19 mouse cellular contexts compared by ENCODE assay signal in the genomic region with DNA sequence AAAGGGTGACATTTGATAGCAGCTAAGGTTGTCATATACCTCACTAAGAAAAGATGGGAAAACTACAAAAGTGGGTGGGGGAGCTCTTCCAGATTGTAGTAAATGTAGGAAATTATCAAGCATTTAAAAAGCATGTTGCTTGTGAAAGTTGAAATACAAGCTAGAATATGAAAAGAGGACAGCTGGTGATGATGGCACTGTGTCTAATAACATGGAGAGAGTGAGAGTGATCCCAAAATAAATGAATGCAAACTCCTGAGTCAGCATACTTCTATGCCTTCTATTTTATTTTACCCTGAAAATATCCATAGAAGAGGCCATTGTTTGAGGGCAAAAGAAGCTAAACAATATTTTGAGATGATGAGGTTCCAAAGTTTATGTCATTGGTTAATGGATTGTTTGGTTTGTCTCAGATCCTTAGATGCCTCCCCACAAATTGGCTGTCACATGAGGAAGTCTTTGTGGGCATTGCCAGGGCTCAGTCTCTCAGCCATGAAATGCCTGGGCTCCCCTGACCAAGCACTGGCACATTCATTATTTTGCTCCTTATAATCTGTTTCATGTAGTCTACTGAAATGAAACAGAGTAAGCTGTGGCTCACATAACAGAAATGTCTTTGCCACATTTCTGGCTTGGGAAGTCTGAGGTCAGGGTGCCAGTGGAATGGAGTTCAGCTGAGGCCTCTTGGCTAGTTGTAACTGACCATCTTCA.
DNase-seq lines count a peak whose midpoint lies in the region; ATAC-seq lines count a peak whose summit lies in the region.
"Had no signal": no experiment of that assay in that cellular context is flagged by ENCODE, and none has a peak within 500 bp of the region (broad histone marks: within the 10 kb centered on the region; RNA-seq: fewer than 3 reads in every experiment).

No protein-coding gene starts in this region.

- H3K9ac ChIP-seq in midbrain, embryonic 16.5 days (ENCODE audit: low read depth, low read length): no peak overlapping the region
- H3K9ac ChIP-seq: forebrain, embryonic 13.5 days; hindbrain, embryonic 12.5 days; hindbrain, embryonic 15.5 days had no signal

- no peak overlapping the region for H3K4me3 ChIP-seq in midbrain, embryonic 16.5 days (ENCODE audit: low read depth, low read length)
- H3K4me3 ChIP-seq: forebrain, embryonic 10.5 days; forebrain, embryonic 13.5 days; gastrocnemius, adult 2 months; hindbrain, embryonic 12.5 days; hindbrain, embryonic 15.5 days had no signal

- peak; percentile 12 to 16 for DNase-seq in cerebellum, postnatal 10 days
- no peak for DNase-seq in frontal cortex, postnatal 36 days (ENCODE audit: low spot score in 2 of 2)
- peak; percentile 52 for DNase-seq in Muller cell, postnatal 12 days (ENCODE audit: inconsistent ontology term)
- peak; percentile 43 for DNase-seq in brain, adult 2 months (ENCODE audit: low read depth, low spot score)
- DNase-seq: adrenal gland, adult 8-10 months; cerebellum, adult 18-20 months; cerebellum, adult 9-10 months; gastrocnemius, adult 2 months; gastrocnemius, postnatal 14 days; heart, adult 11 months had no signal

- H3K27me3 ChIP-seq in midbrain, embryonic 16.5 days (ENCODE audit: control insufficient read depth, insufficient read depth, low read depth, low read length): no peaks in the 10 kb centered on the region
- H3K27me3 ChIP-seq: forebrain, embryonic 13.5 days; hindbrain, embryonic 12.5 days; hindbrain, embryonic 15.5 days had no signal

- H3K9me3 ChIP-seq in midbrain, embryonic 16.5 days (replicated peaks; ENCODE audit: control insufficient read depth, low read length, poor library complexity, severe bottlenecking): no peaks in the 10 kb centered on the region
- H3K9me3 ChIP-seq: forebrain, embryonic 10.5 days; forebrain, embryonic 13.5 days; hindbrain, embryonic 12.5 days; hindbrain, embryonic 15.5 days had no signal

- H3K27ac ChIP-seq in midbrain, embryonic 16.5 days (ENCODE audit: low read length): no peak overlapping the region
- H3K27ac ChIP-seq: forebrain, embryonic 10.5 days; forebrain, embryonic 13.5 days; gastrocnemius, adult 2 months; hindbrain, embryonic 12.5 days; hindbrain, embryonic 15.5 days had no signal

- no peak for ATAC-seq in cerebellum, adult (ENCODE audit: insufficient number of reproducible peaks, low FRiP score, low TSS enrichment)
- peak; percentile 52; the same call in 1 of the 2 replicates for ATAC-seq in frontal cortex, adult (ENCODE audit: low TSS enrichment)
- no peak for ATAC-seq in midbrain, embryonic 16.5 days
- ATAC-seq: forebrain, embryonic 13.5 days; intestine, postnatal 0 days had no signal

- H3K4me1 ChIP-seq in midbrain, embryonic 16.5 days (ENCODE audit: control insufficient read depth, insufficient read depth, low read length): no peaks in the 10 kb centered on the region
- H3K4me1 ChIP-seq: forebrain, embryonic 10.5 days; forebrain, embryonic 13.5 days; hindbrain, embryonic 12.5 days; hindbrain, embryonic 15.5 days had no signal

- H3K36me3 ChIP-seq in midbrain, embryonic 16.5 days (ENCODE audit: control insufficient read depth, insufficient read depth, low read length): no peaks in the 10 kb centered on the region
- H3K36me3 ChIP-seq: forebrain, embryonic 10.5 days; hindbrain, embryonic 12.5 days; hindbrain, embryonic 15.5 days had no signal

- no peak overlapping the region for H3K4me2 ChIP-seq in midbrain, embryonic 16.5 days (ENCODE audit: low read length)
- H3K4me2 ChIP-seq: forebrain, embryonic 13.5 days; heart, embryonic 11.5 days; hindbrain, embryonic 12.5 days; hindbrain, embryonic 15.5 days had no signal

Comparison
In these comparisons a context has a peak if more than half of its experiments do, and no peak if none do; other contexts are left out.
1. DNase-seq: peak in cerebellum, postnatal 10 days (2 of 2), Muller cell, postnatal 12 days (single experiment) and brain, adult 2 months (single experiment); none in frontal cortex, postnatal 36 days (0 of 2).